Mouse (Mus musculus) forelimb bud, embryonic 11.5 days (tissue): ENCODE measurements around the gene Col4a2.

ENCODE experiments used
- DNase-seq: peaks from one replicate; pipeline ENCODE4 v3.0.0-alpha.2; 2012; ENCODE audit warnings: low read depth, low spot score

The Col4a2 gene

GRCm38 (mm10) chr8:11414304-11414703 is 101.7 kb downstream of the Col4a2 start:
- no peak for DNase-seq

GRCm38 (mm10) chr8:11415089-11415488 is 102.5 kb downstream of the Col4a2 start:
- DNase-seq = no peak

- no peak for DNase-seq
These were observed 105.2 kb downstream of the Col4a2 start for GRCm38 (mm10) chr8:11417762-11418161.

- no peak for DNase-seq
These were observed 106.6 kb downstream of the Col4a2 start for GRCm38 (mm10) chr8:11419232-11419631.

GRCm38 (mm10) chr8:11419645-11420044 is 107.0 kb downstream of the Col4a2 start:
- DNase-seq = peak; percentile 66

- DNase-seq = peak; percentile 50
These were observed 108.5 kb downstream of the Col4a2 start for GRCm38 (mm10) chr8:11421105-11421504.

- DNase-seq = no peak
These were observed 109.4 kb downstream of the Col4a2 start for GRCm38 (mm10) chr8:11421968-11422367.

- peak; percentile 19 for DNase-seq
These were observed 110.5 kb downstream of the Col4a2 start for GRCm38 (mm10) chr8:11423091-11423490.

GRCm38 (mm10) chr8:11430688-11431087 is 118.1 kb downstream of the Col4a2 start:
- peak; percentile 32 for DNase-seq

- DNase-seq = no peak
These were observed 125.3 kb downstream of the Col4a2 start for GRCm38 (mm10) chr8:11437862-11438261.

- DNase-seq = no peak
These were observed 128.7 kb downstream of the Col4a2 start for GRCm38 (mm10) chr8:11441291-11441690.

- DNase-seq = no peak
These were observed 131.0 kb downstream of the Col4a2 start for GRCm38 (mm10) chr8:11443611-11444010.

- no peak for DNase-seq
These were observed 131.6 kb downstream of the Col4a2 start for GRCm38 (mm10) chr8:11444216-11444615.

- DNase-seq = no peak
These were observed 133.2 kb downstream of the Col4a2 start for GRCm38 (mm10) chr8:11445790-11446189.

GRCm38 (mm10) chr8:11447910-11448570 is 135.4 kb downstream of the Col4a2 start:
- no peak for DNase-seq

GRCm38 (mm10) chr8:11450184-11451113 is 137.8 kb downstream of the Col4a2 start:
- peak; percentile 42 for DNase-seq

- no peak for DNase-seq
These were observed 139.5 kb downstream of the Col4a2 start for GRCm38 (mm10) chr8:11452152-11452551.

- no peak for DNase-seq
These were observed 140.0 kb downstream of the Col4a2 start for GRCm38 (mm10) chr8:11452559-11452958.

GRCm38 (mm10) chr8:11452974-11453373 is 140.4 kb downstream of the Col4a2 start:
- no peak for DNase-seq

GRCm38 (mm10) chr8:11454228-11454627 is 141.6 kb downstream of the Col4a2 start:
- no peak for DNase-seq

GRCm38 (mm10) chr8:11457278-11457677 is 144.7 kb downstream of the Col4a2 start:
- DNase-seq = no peak

GRCm38 (mm10) chr8:11457981-11458836 is 145.6 kb downstream of the Col4a2 start:
- DNase-seq = no peak
